Mouse (Mus musculus): ENCODE results near the gene Ppm1j.

DNA sequence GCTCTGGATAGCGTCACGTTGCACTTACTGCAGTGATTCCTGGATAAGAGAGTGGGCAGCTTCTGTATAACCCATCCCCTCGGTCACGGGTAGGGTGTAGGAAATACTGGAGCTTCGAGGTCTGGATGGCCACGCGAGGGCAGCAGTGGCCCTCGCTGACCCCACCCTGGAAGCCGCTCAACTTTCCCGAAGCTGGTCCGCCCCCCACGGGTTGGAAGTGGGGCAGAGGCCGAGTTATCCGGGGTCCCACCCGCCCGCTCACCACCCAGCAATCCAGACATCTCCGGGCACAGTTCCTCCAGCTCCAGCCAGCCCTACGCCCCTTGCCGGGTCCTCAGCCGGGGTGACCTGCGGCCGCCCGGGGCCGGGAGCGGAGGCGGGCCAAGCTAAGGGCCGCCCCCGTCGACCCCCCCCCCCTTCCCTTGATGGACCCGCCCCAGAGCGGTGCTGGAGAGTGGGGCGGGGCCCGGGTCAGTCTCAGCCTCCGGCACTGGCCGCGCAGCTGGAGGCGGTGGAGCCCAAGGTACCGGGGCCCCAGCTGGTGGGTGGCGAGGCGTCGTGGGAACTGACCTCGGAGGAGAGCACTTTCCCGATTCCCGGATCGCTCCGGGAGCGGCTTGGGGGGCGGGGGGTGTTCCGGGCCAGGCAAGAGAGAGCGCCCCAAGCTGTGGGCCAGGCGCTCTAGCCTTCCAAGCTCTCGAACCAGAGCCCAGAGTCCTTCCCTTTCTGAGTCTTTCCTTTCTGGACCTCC, 7.9 kb downstream of the Ppm1j start:
- no peak for TF ChIP-seq GATA1 (IDR thresholded peaks at IDR 0.05; ENCODE audit: low read length)
- no peak for TF ChIP-seq TAL1 (IDR thresholded peaks at IDR 0.05; ENCODE audit: low read length)
